Mouse (Mus musculus) CH12.LX (cell line): ENCODE results near the gene Spata25. TPM values are rescaled to one million over a fixed set of nuclear protein-coding genes. Genes with fewer than 3 reads are reported as not detected.

Source experiments
- DNase-seq: peaks from one replicate; pipeline ENCODE4 v3.0.0-alpha.2; 2013; ENCODE audit errors: extremely low read depth
- H3K27ac ChIP-seq: 2 replicates; pipeline ENCODE4 v1.5.1; 2012; ENCODE audit warnings: low read depth, mild to moderate bottlenecking, control low read depth, moderate library complexity; ENCODE audit not compliant: insufficient read depth
- H3K27me3 ChIP-seq: replicated peaks from 2 replicates; pipeline ENCODE3; 2012; ENCODE audit warnings: inconsistent platforms
- H3K36me3 ChIP-seq, 2 experiments: replicated peaks in 1 of 2; 2 replicates each; pipeline versions ENCODE3 to v1.6.1; 2012; ENCODE audit warnings: inconsistent platforms in 1 of 2, low read length in 1 of 2, mild to moderate bottlenecking in 1 of 2, mixed read lengths in 1 of 2, moderate library complexity in 1 of 2; ENCODE audit not compliant: control insufficient read depth in 1 of 2, insufficient read depth in 1 of 2
- H3K4me1 ChIP-seq, 2 experiments: 2 replicates each; pipeline ENCODE4 v1.6.1; 2012; ENCODE audit warnings: inconsistent platforms in 1 of 2, moderate library complexity in 1 of 2; ENCODE audit not compliant: insufficient read depth in 2 of 2, control insufficient read depth in 1 of 2
- H3K4me2 ChIP-seq: 2 replicates; pipeline ENCODE4 v1.6.1; 2012; ENCODE audit warnings: low read depth, mild to moderate bottlenecking, control low read depth; ENCODE audit not compliant: poor library complexity, insufficient read depth, severe bottlenecking
- H3K4me3 ChIP-seq, 3 experiments: fragments of 150-350 bp in 1 of 3; sonication (generic) in 1 of 3; replicated peaks in 1 of 3; 2 replicates each; pipeline versions ENCODE3 to v1.5.1; 2011 to 2012; ENCODE audit warnings: low read depth in 2 of 3, low read length in 2 of 3, mild to moderate bottlenecking in 2 of 3, moderate library complexity in 2 of 3, control low read depth in 1 of 3, improper control_type of control experiment in 1 of 3, inconsistent platforms in 1 of 3, mixed read lengths in 1 of 3; ENCODE audit not compliant: poor library complexity in 1 of 3
- H3K79me2 ChIP-seq: replicated peaks from 2 replicates; pipeline ENCODE4 v1.6.1; 2012; ENCODE audit warnings: mild to moderate bottlenecking, moderate library complexity; ENCODE audit not compliant: control insufficient read depth, poor library complexity, insufficient read depth, severe bottlenecking; ENCODE audit errors: extremely low read depth
- H3K9ac ChIP-seq: 2 replicates; pipeline ENCODE4 v1.6.1; 2012; ENCODE audit warnings: low read depth, mild to moderate bottlenecking, control low read depth, moderate library complexity; ENCODE audit not compliant: insufficient read depth
- H3K9me3 ChIP-seq: replicated peaks from 2 replicates; pipeline ENCODE3; 2012; ENCODE audit warnings: low read length, inconsistent platforms, mixed read lengths
- CTCF ChIP-seq, 2 experiments: IDR thresholded peaks in 1 of 2; conservative IDR thresholded peaks in 1 of 2; 2 replicates each; pipeline ENCODE4 v1.5.1; 2011 to 2012; ENCODE audit warnings: low read depth in 2 of 2, low read length in 2 of 2, improper control_type of control experiment in 1 of 2, inconsistent platforms in 1 of 2, mild to moderate bottlenecking in 1 of 2, moderate library complexity in 1 of 2
- E2F4 ChIP-seq: IDR thresholded peaks from 2 replicates; pipeline ENCODE4 v1.6.1; 2011; ENCODE audit warnings: low read depth, low read length, improper control_type of control experiment; ENCODE audit not compliant: insufficient replicate concordance
- ELF1 ChIP-seq: IDR thresholded peaks from 2 replicates; pipeline ENCODE4 v1.6.1; 2014; ENCODE audit warnings: low read depth, mild to moderate bottlenecking, inconsistent platforms, low read length, improper control_type of control experiment
- ETS1 ChIP-seq: conservative IDR thresholded peaks from 2 replicates; pipeline ENCODE4 v1.6.1; 2012; ENCODE audit warnings: low read depth, mild to moderate bottlenecking, inconsistent platforms, low read length, improper control_type of control experiment, moderate library complexity
- JUND ChIP-seq: conservative IDR thresholded peaks from 2 replicates; pipeline ENCODE4 v1.6.1; 2011; ENCODE audit warnings: low read depth, low read length, improper control_type of control experiment
- KAT2A ChIP-seq: IDR thresholded peaks from 2 replicates; pipeline ENCODE4 v1.6.1; 2012; ENCODE audit warnings: low read length, improper control_type of control experiment, inconsistent platforms; ENCODE audit not compliant: insufficient replicate concordance
- MAFK ChIP-seq: IDR thresholded peaks from 2 replicates; pipeline ENCODE4 v1.6.1; 2011; ENCODE audit warnings: low read length, improper control_type of control experiment; ENCODE audit not compliant: insufficient replicate concordance
- MAX ChIP-seq: IDR thresholded peaks from 2 replicates; pipeline ENCODE4 v1.6.1; 2011; ENCODE audit warnings: low read length, improper control_type of control experiment
- MAZ ChIP-seq: IDR thresholded peaks from 2 replicates; pipeline ENCODE4 v1.6.1; 2012; ENCODE audit warnings: low read depth, mild to moderate bottlenecking, inconsistent platforms, low read length, improper control_type of control experiment, moderate library complexity
- MEF2A ChIP-seq: IDR thresholded peaks from 2 replicates; pipeline ENCODE4 v1.6.1; 2014; ENCODE audit warnings: low read depth, mild to moderate bottlenecking, inconsistent platforms, low read length, improper control_type of control experiment, borderline replicate concordance
- MXI1 ChIP-seq: IDR thresholded peaks from 2 replicates; pipeline ENCODE4 v1.6.1; 2011; ENCODE audit warnings: mild to moderate bottlenecking, low read depth, low read length, improper control_type of control experiment
- PAX5 ChIP-seq: IDR thresholded peaks from 2 replicates; pipeline ENCODE4 v1.6.1; 2012; ENCODE audit warnings: low read length, inconsistent platforms, mixed read lengths
- RAD21 ChIP-seq: IDR thresholded peaks from 2 replicates; pipeline ENCODE4 v1.6.1; 2011; ENCODE audit warnings: low read depth, mild to moderate bottlenecking, low read length, improper control_type of control experiment, moderate library complexity
- TBP ChIP-seq: conservative IDR thresholded peaks from 2 replicates; pipeline ENCODE4 v1.6.1; 2011; ENCODE audit warnings: low read depth, low read length, improper control_type of control experiment
- USF1 ChIP-seq: IDR thresholded peaks from 2 replicates; pipeline ENCODE4 v1.6.1; 2014; ENCODE audit warnings: low read depth, mild to moderate bottlenecking, inconsistent platforms, low read length, improper control_type of control experiment
- ZKSCAN1 ChIP-seq: IDR thresholded peaks from 2 replicates; pipeline ENCODE4 v1.6.1; 2012; ENCODE audit warnings: low read depth, inconsistent platforms, low read length, improper control_type of control experiment, borderline replicate concordance
- ZMIZ1 ChIP-seq: IDR thresholded peaks from 2 replicates; pipeline ENCODE4 v1.6.1; 2012; ENCODE audit warnings: low read depth, mild to moderate bottlenecking, inconsistent platforms, low read length, improper control_type of control experiment
- dilution Hi-C: fragments of 300-500 bp; cut with MboI; formaldehyde crosslinking; loops from 2 replicates; pipeline ENCODE4 v1.14.3; 2020; ENCODE audit warnings: low sequenced_read_pairs; ENCODE audit not compliant: extremely low pct_unique_long_range_greater_than_20kb, extremely low pct_ligation_motif_present
- in situ Hi-C: fragments of 300-500 bp; cut with MboI; formaldehyde crosslinking; loops from 3 replicates; pipeline ENCODE4 v1.14.3; 2019; ENCODE audit warnings: low sequenced_read_pairs, low pct_ligation_motif_present, low pct_unique_long_range_greater_than_20kb, mixed read lengths
- polyA plus RNA-seq: library from polyadenylated mRNA; unstranded; fragments of >175 nt; gene quantifications from 2 replicates; pipeline ENCODE4 v1.2.1, GENCODE M21; 2012; ENCODE audit warnings: low read depth; ENCODE audit not compliant: insufficient read length
- total RNA-seq, 2 experiments: library from RNA; depleted of rRNA; stranded (reverse); fragments of 300-350 nt in 1 of 2; fragments of >200 nt in 1 of 2; gene quantifications; 2 replicates each; pipeline ENCODE4 v1.2.3; 2012 to 2014

Gene Spata25
- total and polyA plus RNA-seq, 3 experiments = not detected

GRCm38 (mm10) chr2:164788411-164788810 is 39.9 kb downstream of the Spata25 start:
- Histone ChIP-seq H3K4me3 (no peak overlapping the region), H3K4me2 (no peak overlapping the region), H3K9me3 (no peaks in the 10 kb centered on the region), H3K9ac (no peak overlapping the region)
- in situ Hi-C loops = no loop called here
- no peak for DNase-seq
- TF ChIP-seq JUND (no peak), ZMIZ1 (no peak), MAZ (no peak), MXI1 (no peak), PAX5 (no peak), MEF2A (no peak), CTCF (conservative IDR thresholded peaks at IDR 0.05 in 1 of 2, IDR thresholded peaks at IDR 0.05 in 1 of 2; ENCODE audit: low read depth in 2 of 2, low read length in 2 of 2) (no peak), KAT2A (no peak), MAFK (no peak), TBP (no peak), ELF1 (no peak), ZKSCAN1 (no peak), E2F4 (no peak)
- TF ChIP-seq, all 38 proteins: peak for 0
- Histone ChIP-seq H3K27ac (no peak overlapping the region), H3K27me3 (peaks cover 9% of the 10 kb centered on the region), H3K79me2 (no peaks in the 10 kb centered on the region), H3K4me1 (peaks cover 7 to 19% of the 10 kb centered on the region in 2 experiments), H3K36me3 (peaks cover 21 to 49% of the 10 kb centered on the region in 2 experiments)
- dilution Hi-C loops = no loop called here

DNA sequence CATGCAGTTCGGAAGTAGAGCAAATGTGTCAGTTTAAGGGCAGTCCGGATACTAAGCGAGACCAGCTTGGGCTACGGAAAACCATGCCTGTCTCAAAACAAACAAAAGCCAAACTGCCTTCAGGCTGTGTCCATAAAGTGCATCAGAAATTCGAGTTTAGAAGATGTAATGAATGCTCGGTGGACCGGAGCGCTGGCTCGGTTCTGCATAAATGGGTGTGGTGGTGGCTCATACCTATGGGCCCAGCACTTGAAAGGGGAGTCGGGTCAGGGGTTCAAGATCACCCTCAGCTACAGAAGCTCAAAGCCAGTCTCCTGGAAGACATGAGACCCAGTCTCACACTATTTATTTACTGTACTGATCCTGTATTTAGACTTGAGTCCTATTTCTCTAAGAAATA is 40.6 kb downstream of the Spata25 start:
- in situ Hi-C loops = no loop called here
- no peaks in the 10 kb centered on the region for H3K9me3 ChIP-seq
- TF ChIP-seq ZMIZ1 = no peak
- no peak overlapping the region for H3K4me2 ChIP-seq
- no peaks in the 10 kb centered on the region for H3K79me2 ChIP-seq
- H3K4me1 ChIP-seq = peaks cover 7 to 17% of the 10 kb centered on the region in 2 experiments
- dilution Hi-C loops = no loop called here
- H3K36me3 ChIP-seq = peaks cover 17 to 42% of the 10 kb centered on the region in 2 experiments
- H3K4me3 ChIP-seq = no peak overlapping the region
- no peak for DNase-seq
- peaks cover 13% of the 10 kb centered on the region for H3K27me3 ChIP-seq
- no peak overlapping the region for H3K9ac ChIP-seq
- no peak overlapping the region for H3K27ac ChIP-seq

GRCm38 (mm10) chr2:164787032-164787431 is 41.3 kb downstream of the Spata25 start:
- H3K79me2 ChIP-seq = no peaks in the 10 kb centered on the region
- H3K27me3 ChIP-seq = peaks cover 19% of the 10 kb centered on the region
- no peak overlapping the region for H3K27ac ChIP-seq
- in situ Hi-C loops = no loop called here
- H3K36me3 ChIP-seq = peaks cover 10 to 35% of the 10 kb centered on the region in 2 experiments
- no peak overlapping the region for H3K9ac ChIP-seq
- peaks cover 7 to 17% of the 10 kb centered on the region in 2 experiments for H3K4me1 ChIP-seq
- no peaks in the 10 kb centered on the region for H3K9me3 ChIP-seq
- dilution Hi-C loops = no loop called here
- DNase-seq = no peak
- TF ChIP-seq RAD21 (no peak), USF1 (no peak), ELF1 (no peak), MEF2A (no peak), E2F4 (no peak), MAX (no peak), ETS1 (no peak)
- no peak overlapping the region for H3K4me3 ChIP-seq
- H3K4me2 ChIP-seq = no peak overlapping the region
